Mouse (Mus musculus): Measurements from ENCODE around the gene Fkbp10.

GRCm38 (mm10) chr11:100386586-100386985 lies 28.9 kb upstream of the Fkbp10 start:
- TF ChIP-seq POLR2A (IDR thresholded peaks at IDR 0.05; ENCODE audit: low read depth, low read length) (no peak), CTCF (IDR thresholded peaks at IDR 0.05; ENCODE audit: extremely low read depth, insufficient read length, insufficient replicate concordance, low read depth, low read length) (no peak)
